Mouse (Mus musculus): ENCODE measurements at regions not wholly inside any gene's neighbourhood (a gene's known extent, or its start where the extent isn't known, plus 50 kb on each side); places are given as distances from the start of the nearest gene placed in this dataset.

- 43% methylated on average over 2 of the region's 2 CpGs for WGBS (ENCODE audit: insufficient replicate concordance)
- TF ChIP-seq EP300 (IDR thresholded peaks at IDR 0.05; ENCODE audit: low read depth) (no peak), CTCF (IDR thresholded peaks at IDR 0.05; ENCODE audit: low read depth) (no peak)
- Histone ChIP-seq H3K9ac (replicated peaks) (no peak overlapping the region), H3K4me1 (replicated peaks; ENCODE audit: control insufficient read depth in 2 of 2, insufficient read depth in 2 of 2, low read length in 1 of 2) (no peaks in the 10 kb centered on the region), H3K27ac (no peak overlapping the region), H3K27me3 (ENCODE audit: control insufficient read depth, insufficient read depth, low read length) (no peaks in the 10 kb centered on the region), H3K4me3 (ENCODE audit: insufficient read depth in 1 of 2, low read depth in 2 of 2, low read length in 2 of 2) (no peak overlapping the region), H3K36me3 (replicated peaks; ENCODE audit: control insufficient read depth, insufficient read depth, low read depth) (no peaks in the 10 kb centered on the region), H3K4me2 (ENCODE audit: low read depth) (no peak overlapping the region), H3K9me3 (ENCODE audit: control insufficient read depth, low read length) (no peaks in the 10 kb centered on the region)
- ATAC-seq (ENCODE audit: insufficient read depth) (no peak), DNase-seq (ENCODE audit: low read depth in 3 of 3, low spot score in 3 of 3) (no peak)
Observed at GRCm38 (mm10) chr11:31282136-31282535, 87.7 kb downstream of the Stc2 start.

- WGBS (ENCODE audit: insufficient replicate concordance): 14% methylated on average over 2 of the region's 2 CpGs
- no peak overlapping the region for H3K9ac ChIP-seq (replicated peaks)
- ATAC-seq (ENCODE audit: insufficient read depth) (no peak), DNase-seq (ENCODE audit: low read depth in 3 of 3, low spot score in 3 of 3) (peak; percentile 26 to 53 (median 45))
- H3K27me3 ChIP-seq (ENCODE audit: control insufficient read depth, insufficient read depth, low read length): no peaks in the 10 kb centered on the region
- H3K4me2 ChIP-seq (ENCODE audit: low read depth): no peak overlapping the region
- H3K36me3 ChIP-seq (replicated peaks; ENCODE audit: control insufficient read depth, insufficient read depth, low read depth): no peaks in the 10 kb centered on the region
- H3K9me3 ChIP-seq (ENCODE audit: control insufficient read depth, low read length): no peaks in the 10 kb centered on the region
- TF ChIP-seq CTCF (IDR thresholded peaks at IDR 0.05; ENCODE audit: low read depth): peak; percentile 58; the same call in 1 of the 2 replicates
- no peak for TF ChIP-seq EP300 (IDR thresholded peaks at IDR 0.05; ENCODE audit: low read depth)
- H3K4me3 ChIP-seq (ENCODE audit: insufficient read depth in 1 of 2, low read depth in 2 of 2, low read length in 2 of 2): no peak overlapping the region
- no peak overlapping the region for H3K27ac ChIP-seq
- H3K4me1 ChIP-seq (replicated peaks; ENCODE audit: control insufficient read depth in 2 of 2, insufficient read depth in 2 of 2, low read length in 1 of 2): no peaks in the 10 kb centered on the region
Observed at GRCm38 (mm10) chr11:31248467-31248866, 66.2 kb upstream of the Gm17332 start.
